Mouse (Mus musculus) urinary bladder, adult 2 months (tissue): ENCODE data around the gene Defb29. TPM values are rescaled to one million over a fixed set of nuclear protein-coding genes. Genes with fewer than 3 reads are reported as not detected.
A peak's percentile ranks its signal among the peaks of the same experiment; 100 is the strongest.

Experiments used
- DNase-seq: peaks from one replicate; pipeline ENCODE4 v3.0.0; 2022; ENCODE audit warnings: low spot score
- polyA plus RNA-seq: library from polyadenylated mRNA; depleted of rRNA; stranded (reverse); fragments of >200 nt; gene quantifications from 2 replicates; pipeline ENCODE4 v1.2.3, GENCODE M21; 2012; rRNA removed

Gene Defb29
- polyA plus RNA-seq, result not detected in 2 replicates

DNA sequence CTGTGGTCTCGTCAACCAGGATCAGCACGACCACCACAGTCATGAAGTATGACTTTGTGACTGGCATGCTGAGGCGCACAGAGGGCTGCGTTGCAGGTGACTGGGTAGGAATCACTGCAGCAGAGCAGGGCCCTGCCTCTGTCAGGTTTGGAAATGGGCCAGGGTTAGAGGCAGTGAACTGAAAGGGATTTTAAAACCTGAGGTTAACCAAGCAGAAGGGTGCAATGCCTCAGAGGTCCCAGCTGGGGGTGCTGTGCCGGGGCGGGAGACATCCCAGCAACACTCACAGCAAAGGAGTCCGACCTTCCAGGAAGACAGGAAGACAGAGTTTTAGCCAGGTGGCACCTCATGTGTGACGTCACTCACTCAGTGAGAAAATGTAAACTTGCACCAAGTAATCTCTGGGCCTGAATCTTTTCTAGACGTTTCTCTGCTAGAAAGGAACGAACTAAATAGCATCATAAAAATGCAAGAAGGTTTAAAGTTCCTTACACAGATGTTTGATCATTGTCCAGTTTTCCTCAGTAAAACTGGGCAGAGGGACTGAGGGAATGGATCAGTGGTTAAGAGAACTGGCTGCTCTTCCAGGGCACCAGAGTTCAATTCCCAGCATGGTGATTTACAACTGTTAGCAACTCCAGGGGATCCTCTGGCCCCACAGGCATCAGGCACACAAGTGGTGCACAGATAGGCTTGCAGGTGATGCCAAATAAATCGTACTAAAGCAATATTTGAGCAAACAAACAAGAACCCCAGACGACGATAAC is at the start of gene Defb29:
TSS of gene Defb29 (minus strand) at position 155 of the 767 bp plus-strand sequence.
- no peak for DNase-seq

DNA sequence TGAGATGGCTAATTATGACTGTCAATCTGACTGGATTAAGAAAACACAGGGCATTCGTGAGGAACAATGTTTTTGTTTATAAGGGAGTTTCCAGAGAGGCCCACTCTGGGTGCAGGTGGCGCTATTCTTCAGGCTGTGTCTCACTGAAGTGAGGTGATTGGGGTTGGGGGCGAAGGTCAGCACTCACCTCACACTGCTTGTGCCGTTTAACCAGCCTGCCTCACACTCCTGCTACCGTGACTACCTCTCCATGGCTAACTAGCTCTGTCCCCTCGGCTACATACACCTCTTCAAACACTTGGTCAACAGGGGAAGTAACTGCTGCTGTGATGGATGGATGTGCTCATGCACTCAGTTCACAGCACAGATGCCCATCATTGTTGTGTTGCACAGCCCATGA is 49.1 kb upstream of the Defb29 start:
- no peak for DNase-seq

DNA sequence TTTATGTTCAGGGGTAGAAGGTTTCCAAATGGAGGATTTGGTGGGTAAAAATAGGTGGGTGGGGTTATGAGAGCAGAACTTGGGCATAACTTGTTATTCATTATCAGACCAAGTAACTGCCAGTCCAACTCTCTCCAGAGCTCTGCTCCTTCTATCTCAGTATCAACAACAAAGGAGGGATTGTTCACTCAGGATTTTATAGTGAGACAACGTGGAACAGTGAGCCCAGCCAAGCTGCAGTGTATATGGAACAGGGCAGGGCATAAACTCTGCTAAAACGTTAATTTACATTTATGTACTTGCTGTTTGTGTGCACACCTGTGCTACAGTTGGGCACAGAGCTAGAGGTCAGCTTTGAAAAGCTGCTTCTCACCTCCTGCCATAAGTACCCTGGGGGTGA is 48.6 kb upstream of the Defb29 start:
- no peak for DNase-seq

DNA sequence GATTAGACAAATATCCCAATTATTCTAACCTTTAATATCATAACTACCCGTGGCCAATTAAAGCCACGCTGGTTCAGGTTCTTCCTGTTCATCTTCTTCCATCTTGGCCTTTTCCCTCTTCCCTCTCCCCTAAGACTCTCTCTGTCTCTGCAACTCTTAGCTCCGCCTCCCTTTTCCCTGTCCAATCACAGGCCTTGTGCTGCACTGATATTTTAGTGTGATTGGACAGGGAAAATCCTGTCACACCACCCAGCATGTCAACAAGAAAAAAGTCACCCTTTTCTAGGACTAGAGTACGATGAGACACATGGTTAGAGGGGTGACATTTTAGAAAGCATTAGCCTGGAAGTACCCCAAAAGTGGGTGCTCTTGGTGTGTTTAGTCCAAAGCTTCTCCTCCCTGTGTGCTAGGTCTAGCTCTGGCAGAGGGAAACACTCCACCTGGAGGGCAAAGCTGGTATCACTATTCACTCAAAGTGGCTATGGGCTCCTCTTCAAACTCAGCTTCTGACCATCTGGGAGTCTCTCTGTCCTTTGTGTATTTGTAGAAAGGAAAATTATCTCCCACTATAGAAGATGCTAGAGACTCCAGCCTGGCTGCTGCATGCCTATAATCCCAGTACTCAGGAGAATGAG is 47.1 kb upstream of the Defb29 start:
- no peak for DNase-seq

DNA sequence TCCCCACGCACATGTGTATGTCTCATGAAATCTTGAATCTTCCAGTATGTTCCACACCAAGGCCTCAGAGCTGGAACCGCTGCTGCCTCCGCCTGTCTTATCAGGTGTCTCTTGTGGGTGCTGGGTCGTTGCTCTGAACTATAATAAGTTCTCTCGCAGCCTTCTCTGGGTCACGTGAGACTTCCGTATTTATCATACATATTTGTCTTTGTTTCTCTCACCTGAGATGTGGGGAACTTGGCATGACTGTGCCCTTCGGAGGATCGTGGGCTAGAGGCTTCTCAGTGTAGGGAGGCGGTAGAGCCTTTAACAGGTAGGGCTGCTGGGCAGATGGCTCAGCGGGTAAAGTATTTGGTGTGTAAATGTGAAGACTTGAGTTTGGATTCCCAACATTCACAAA is 40.7 kb upstream of the Defb29 start:
- DNase-seq, result no peak

DNA sequence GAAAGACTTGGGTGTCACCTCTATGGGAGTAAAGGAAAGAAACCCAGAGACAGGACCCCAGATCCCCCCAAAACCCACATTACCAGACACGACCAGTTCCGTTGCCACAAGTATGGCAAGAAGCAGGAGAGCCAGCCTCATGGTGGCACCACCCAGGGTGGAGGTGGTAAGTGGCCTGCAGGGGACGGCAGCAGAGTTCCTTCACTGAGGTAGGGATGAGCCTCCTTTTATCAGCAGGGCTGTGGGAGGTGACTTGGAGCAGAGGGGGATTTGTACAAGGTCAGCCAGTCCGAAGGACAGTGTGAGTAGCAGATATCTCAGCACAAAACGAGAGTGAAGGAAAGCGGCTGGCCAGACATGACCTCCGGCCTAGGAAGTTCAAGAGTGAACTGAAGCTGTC is 40.2 kb upstream of the Defb29 start, which contains the start of gene Defb19:
TSS of gene Defb19 (minus strand) at position 206 of the 400 bp plus-strand sequence.
- no peak for DNase-seq

DNA sequence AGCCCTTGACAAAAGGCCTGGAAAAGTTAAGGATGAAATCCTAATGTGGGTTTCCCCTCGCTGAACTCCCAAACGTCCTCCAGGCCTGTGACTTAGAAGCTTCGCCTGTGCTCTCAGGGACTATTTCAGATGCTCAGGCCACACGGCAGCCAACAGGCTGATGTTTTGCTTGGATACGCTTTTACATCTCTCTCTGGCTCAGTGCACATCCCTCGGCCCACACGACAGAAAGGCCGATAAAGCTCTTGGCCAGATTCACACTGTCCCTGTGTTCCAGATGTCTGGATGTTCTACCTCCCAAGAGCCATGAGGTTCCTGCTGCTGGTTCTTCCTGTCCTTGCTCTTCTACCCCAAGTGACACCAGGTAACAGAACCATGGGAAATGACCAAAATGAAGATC is 33.6 kb upstream of the Defb29 start:
- no peak for DNase-seq

DNA sequence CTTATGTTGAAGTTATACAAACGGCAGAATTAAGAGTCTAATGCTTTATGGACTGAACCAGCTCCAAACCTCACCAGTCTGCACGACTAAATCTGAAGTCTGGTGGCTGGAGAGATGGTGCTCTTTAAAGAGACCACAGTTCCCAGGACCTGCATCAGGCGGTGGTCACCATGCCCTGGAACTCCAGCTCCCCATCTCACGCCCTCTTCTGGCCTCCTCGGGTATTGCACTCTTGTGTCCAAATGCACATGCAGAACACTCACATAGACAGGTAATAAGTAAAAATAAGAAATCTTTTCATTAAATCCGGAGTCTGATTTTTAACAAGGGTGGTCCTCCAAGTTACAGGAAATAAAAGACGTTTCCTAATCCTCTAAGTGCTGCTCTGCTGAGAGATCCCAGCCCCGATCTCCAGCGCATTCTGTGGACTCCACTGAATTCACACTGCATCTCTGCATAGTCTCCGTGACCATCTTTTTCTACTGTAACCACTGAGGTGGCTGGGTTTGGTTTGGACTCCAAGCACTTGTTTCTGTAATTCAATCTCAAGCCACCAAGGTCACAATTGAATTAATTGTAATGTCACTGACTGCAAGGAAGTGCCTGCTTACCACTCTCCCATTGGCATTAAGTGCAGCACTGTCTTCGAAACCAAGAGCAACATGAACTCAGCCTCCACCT is 32.4 kb upstream of the Defb29 start, which contains the start of gene Defb21:
TSS of gene Defb21 (plus strand) at position 631 of the 681 bp plus-strand sequence.
- DNase-seq, result no peak

DNA sequence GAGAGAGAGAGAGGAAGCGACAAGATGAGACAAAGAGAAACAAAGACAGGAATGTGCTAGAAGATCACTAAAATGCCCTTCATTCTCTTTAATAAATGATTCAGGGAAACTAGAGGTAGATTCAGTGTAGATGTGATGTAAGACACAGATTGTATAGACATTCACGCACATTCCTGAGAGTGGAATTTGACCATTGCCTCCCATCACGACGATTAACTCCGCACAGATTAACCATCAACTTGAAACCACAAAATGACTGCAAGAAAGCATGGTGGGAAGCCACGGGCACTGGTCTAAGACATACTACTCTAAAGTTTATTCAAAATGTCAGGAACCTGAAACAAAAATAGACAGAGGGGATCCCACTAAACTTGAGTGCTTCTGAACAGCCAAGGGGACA is 30.4 kb upstream of the Defb29 start:
- no peak for DNase-seq

DNA sequence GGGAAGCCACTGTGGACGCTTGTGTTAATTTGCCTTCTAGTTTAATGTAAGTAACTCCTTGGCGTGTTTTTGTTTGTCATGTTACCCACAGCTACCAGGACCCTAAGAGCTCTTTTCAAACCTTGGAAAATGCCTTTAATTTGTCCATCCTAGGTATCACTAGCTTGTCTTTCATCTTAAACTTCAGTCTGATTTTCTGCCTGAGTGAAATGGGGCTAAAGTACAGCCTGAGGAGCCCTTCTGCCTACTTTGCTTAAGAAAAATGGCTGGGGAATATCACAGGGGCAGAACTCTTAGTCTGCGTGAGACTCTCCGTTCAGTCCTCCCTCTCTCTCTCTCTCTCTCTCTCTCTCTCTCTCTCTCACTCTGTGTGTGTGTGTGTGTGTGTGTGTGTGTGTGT is 30.0 kb upstream of the Defb29 start:
- no peak for DNase-seq

DNA sequence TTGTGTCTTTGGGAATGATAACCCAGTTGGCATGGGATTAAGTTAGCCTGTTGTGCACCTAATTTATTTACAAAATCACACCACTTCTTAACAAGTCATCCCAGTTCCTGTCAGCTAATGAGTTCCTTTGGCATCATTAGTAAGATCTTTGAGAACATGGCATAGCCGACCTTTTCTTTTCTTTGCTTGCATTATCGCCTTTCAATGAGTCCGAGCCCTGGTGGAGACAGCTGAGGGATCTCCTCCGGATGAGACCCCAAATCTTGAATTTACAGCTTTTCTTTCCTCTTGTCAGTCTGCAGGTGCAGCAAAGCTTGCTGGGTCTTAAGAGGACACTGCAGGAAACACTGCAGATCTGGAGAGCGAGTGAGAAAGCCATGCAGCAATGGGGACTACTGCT is 29.1 kb upstream of the Defb29 start, which contains the start of gene Gm17416:
TSS of gene Gm17416 (plus strand) at position 301 of the 400 bp plus-strand sequence.
- no peak for DNase-seq

DNA sequence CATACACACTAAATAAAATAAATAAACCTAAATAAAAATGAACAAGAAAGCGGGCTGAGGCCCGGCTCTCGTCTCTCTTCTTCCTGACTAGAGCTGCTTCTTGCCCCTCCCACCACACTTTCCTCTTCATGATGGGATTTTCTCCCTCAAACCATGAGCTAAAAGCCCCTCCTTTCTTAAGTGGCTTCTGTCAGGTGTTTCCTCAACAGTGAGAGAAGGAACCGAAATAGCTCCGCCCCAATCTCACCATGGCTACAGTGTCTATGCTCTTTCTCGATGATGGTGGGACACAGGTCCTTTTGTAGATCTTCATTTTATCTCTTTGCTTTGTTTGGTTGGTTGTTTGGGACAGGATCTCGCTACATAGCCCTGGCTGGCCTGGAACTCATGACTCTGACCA is 16.8 kb upstream of the Defb29 start:
- no peak for DNase-seq

DNA sequence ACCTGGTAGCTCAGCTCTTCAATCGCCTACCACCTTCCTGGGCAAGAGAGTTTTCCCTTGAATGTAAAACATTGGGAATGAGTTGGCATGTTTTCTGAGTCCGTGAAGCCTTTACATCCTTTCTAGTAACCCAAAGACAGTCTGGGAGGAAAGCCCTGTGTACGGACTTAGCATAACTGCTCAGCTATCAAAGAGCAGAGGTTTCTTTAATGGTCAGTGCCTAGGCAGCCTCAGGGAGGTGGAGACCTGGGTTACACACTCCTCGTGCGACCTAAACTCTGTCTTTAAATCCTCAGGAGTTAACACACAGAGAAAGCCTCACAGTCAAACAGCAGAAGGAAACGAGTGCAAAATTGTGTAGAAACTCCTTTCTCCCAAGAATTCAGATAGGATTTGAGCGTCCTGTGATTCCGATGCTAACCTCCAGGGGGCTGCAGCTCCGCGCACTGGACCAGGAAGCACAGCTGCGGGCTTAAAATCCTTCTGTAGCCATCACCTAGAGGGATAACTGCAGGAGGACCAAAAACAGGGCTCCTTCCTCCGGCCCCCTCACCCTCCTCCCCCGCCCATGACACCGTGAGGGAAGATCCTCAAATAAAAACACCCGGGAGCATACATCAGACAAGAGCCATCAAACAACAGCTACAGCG is 14.0 kb upstream of the Defb29 start:
- peak; percentile 23 for DNase-seq

DNA sequence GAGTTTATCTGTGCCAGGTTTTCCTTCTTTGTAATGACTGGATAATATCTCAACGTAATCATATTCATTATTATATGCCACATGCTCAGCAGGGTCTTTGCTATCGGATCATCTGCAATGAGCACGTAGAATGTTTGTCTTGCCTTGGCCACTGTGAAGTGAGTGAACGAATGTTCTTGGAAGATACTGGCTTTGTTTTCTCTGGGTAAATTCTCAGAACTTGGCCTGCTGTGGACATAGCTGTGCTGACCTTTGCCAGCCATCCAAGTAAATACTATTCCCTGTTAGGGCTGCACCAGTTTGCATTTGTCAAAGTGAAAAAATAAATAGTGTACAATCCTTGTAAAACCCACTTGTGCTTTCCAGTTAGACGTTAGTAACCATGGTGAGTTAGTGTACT is 8.2 kb upstream of the Defb29 start:
- DNase-seq, result no peak

DNA sequence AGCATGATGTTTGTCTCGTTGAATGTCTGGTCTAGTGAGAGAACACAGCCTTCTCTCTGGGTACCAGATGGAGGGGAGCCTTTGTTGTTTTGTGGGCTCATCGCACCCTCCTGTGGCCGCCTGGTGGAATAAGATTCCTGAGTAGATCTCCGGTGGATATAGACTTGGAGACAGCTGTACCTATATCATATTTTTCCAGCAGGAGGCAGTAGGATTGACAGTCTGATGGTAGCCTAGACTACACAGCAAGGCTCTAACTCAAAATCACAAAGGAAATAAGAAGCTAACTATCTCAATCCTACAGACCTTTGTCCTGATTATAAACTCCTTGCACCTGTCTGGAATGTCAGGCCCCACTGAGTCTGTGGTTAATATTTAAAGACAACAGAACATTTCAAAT is 4.8 kb upstream of the Defb29 start:
- no peak for DNase-seq

DNA sequence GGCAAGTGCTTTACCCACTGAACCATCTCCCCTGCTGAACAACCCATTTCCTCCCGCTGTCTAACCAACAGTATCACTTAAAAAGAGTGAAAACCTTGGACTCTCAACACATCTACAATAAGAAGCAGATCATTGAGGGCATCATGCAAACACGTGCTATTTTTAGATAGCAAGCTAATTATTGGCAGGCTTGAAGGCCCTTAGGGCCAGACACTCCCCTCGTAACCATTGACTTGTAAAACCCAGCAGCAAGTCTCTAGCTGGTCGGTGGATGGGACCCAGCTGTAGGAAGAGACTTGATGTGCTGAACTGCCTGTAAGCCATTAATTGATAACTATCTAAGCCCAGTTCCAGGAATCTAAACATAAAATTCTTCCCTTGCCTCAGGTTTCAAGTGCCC is 3.6 kb upstream of the Defb29 start:
- DNase-seq, result no peak

DNA sequence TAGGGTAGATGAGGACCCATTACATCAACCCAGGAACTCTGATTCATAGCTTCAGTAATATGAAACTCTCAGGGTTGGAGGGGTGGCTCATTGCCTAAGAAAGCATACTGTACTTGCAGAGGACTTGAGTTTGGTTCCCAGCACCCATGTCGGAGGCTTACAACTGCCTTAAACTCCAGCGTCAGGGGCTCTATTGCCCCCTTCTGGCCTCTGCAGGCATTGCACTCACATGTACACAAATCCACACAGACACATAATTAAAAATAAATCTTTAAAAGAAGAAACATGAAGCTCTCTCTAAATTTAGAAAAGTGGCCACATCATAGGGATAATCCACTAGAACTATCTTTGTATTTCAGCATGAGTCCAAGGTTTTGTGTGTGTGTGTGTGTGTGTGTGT is 3.0 kb upstream of the Defb29 start:
- DNase-seq, result no peak

DNA sequence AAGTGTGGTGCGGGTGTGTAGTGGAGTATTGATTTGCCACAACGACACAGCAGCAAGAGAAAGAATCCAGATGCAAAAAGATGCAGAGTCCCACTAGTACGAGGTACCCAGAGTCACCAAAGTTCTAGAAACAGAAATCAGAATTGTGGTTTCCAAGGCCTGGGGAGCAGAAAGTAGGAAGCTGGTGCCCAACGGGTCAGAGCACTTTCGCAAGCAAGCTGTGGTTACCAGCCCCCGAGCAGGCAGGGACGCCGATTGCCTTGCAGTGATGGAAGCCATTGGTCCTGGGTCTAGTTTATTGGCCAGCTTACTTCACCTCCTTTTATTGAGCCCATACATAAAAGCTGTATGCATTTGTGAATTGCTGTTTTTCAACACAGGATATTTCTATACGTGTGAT is 2.1 kb upstream of the Defb29 start:
- DNase-seq, result no peak

DNA sequence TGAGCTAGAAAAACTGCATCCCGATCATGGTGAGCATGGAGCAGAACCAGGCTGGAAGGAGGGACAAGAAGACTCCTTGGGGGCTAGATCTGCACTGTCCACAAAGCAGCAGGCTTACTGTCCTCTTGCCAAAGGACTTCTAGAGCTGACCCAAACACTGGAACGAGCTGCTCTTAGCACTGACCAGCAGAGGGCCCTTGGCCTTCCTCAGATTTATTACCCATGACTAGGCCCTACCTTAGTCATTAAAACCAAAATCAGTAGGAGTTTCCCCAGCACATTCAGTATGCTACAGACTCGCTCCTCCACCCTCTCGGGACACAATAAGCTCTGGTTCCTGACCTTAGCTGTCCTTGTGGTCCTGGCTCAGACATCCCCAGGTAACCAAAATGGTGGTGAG is 21.9 kb downstream of the Defb29 start, which contains the start of gene Defb28:
TSS of gene Defb28 (plus strand) at position 275 of the 400 bp plus-strand sequence.
- no peak for DNase-seq

DNA sequence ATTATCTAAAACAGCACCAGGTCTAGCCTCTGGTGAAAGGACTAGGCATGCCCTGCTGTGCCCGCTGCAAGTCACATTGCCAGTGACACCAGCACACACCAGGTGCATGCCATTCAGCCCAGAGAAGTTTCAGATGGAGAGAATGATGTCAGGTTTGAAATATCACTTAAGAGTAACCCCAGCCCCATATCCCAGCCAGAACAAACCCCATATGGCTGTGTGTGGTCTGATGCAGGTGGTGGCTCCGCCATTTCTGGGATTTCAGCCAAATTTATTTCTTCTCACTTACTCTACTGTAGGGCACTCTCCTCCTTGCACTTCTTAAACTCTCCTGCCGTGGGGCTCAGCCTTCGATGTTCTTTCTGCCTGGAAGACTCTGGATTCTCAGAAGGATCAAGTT is 23.8 kb downstream of the Defb29 start:
- no peak for DNase-seq

DNA sequence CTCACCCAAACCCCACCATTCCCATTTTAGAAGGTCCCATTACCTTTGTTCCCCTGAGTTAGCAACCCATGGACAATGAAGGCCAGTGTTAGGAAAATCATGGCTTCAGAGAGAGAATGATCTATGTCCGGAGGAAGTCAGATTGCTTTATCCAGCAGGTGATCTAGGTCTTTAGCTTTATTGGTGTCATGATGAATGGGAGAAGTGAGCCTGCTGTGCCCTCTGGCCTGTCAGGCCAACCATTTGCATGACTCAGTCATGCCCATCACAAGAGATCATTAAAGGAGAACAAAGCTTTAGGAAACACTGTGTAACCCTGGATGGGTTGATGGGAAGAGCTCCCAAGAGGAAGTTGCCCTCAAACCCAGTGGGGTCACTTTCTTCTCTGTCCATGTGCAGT is 28.3 kb downstream of the Defb29 start, which contains the start of gene Defb26:
TSS of gene Defb26 (minus strand) at position 101 of the 400 bp plus-strand sequence.
- no peak for DNase-seq

DNA sequence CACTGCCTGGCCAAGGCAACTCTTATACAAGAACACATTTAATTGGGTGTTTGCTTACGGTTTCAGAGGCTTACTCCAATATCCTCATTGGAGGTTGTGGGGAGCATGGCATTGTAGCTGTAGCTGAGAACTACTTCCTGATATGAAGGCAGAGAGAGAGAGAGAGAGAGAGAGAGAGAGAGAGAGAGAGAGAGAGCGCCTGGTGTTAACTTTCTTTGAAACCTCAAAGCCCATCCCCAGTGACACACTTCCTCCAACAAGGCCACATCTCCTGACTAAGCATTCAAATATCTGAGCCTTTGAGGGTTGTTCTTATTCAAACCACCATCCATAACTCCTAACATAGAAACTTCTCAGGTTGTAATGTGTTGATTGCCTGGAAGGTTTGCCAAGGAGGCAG is 35.9 kb downstream of the Defb29 start:
- DNase-seq, result no peak
